Mouse (Mus musculus): ENCODE data around the gene Vgll4.

- TF ChIP-seq CTCF (IDR thresholded peaks at IDR 0.05; ENCODE audit: low read depth): no peak
- TF ChIP-seq EP300 (IDR thresholded peaks at IDR 0.05; ENCODE audit: low read depth): no peak
These were observed 157.5 kb downstream of the Vgll4 start for GRCm38 (mm10) chr6:114812322-114812721.
